In genomic region chr9:62980777-62981202, GRCm38 (mm10) we compare ENCODE assay signal across 8 mouse cellular contexts. TPM values are rescaled to one million over a fixed set of nuclear protein-coding genes. Genes with fewer than 3 reads are reported as not detected.
DNase-seq lines count a peak whose midpoint lies in the region; ATAC-seq and TF ChIP-seq lines count a peak whose summit lies in the region.

No protein-coding gene starts in this region.

- peak overlapping the region; percentile 98 for H3K27ac ChIP-seq in embryonic facial prominence, embryonic 13.5 days
- peak overlapping the region; percentile 62; the same call in 1 of the 2 replicates for H3K27ac ChIP-seq in kidney, adult 2 months (ENCODE audit: insufficient read depth, low read depth, low read length)
- peak overlapping the region; percentile 97 for H3K27ac ChIP-seq in limb, embryonic 12.5 days
- peak overlapping the region; percentile 97 for H3K27ac ChIP-seq in midbrain, embryonic 15.5 days
- H3K27ac ChIP-seq in spleen, adult 2 months (ENCODE audit: insufficient read depth, low read length) = peak overlapping the region; percentile 96

- TF ChIP-seq CTCF in kidney, adult 2 months (conservative IDR thresholded peaks at IDR 0.05; ENCODE audit: insufficient read depth, insufficient read length, low read depth, low read length) = no peak
- no peak for TF ChIP-seq CTCF in spleen, adult 2 months (IDR thresholded peaks at IDR 0.05; ENCODE audit: extremely low read depth, insufficient read depth, insufficient read length, insufficient replicate concordance)

- H3K9me3 ChIP-seq in embryonic facial prominence, embryonic 13.5 days = no peaks in the 10 kb centered on the region
- H3K9me3 ChIP-seq in limb, embryonic 12.5 days = no peaks in the 10 kb centered on the region
- no peaks in the 10 kb centered on the region for H3K9me3 ChIP-seq in midbrain, embryonic 15.5 days

- peak overlapping the region; percentile 95 for H3K9ac ChIP-seq in embryonic facial prominence, embryonic 13.5 days
- H3K9ac ChIP-seq in limb, embryonic 12.5 days (replicated peaks) = peak overlapping the region; percentile 91
- H3K9ac ChIP-seq in midbrain, embryonic 15.5 days = peak overlapping the region; percentile 79

- H3K4me1 ChIP-seq in embryonic facial prominence, embryonic 13.5 days = peaks cover 6% of the 10 kb centered on the region
- peaks cover 6% of the 10 kb centered on the region; the same call in 1 of the 2 replicates for H3K4me1 ChIP-seq in kidney, adult 2 months (ENCODE audit: control insufficient read depth, insufficient read depth, low read length)
- H3K4me1 ChIP-seq in limb, embryonic 12.5 days (replicated peaks) = peaks cover 14% of the 10 kb centered on the region
- H3K4me1 ChIP-seq in midbrain, embryonic 15.5 days = peaks cover 20% of the 10 kb centered on the region
- H3K4me1 ChIP-seq in spleen, adult 2 months (ENCODE audit: control insufficient read depth, insufficient read depth, insufficient read length) = peaks cover 8% of the 10 kb centered on the region; the same call in 1 of the 2 replicates

- no peaks in the 10 kb centered on the region for H3K36me3 ChIP-seq in embryonic facial prominence, embryonic 13.5 days
- no peaks in the 10 kb centered on the region for H3K36me3 ChIP-seq in kidney, adult 2 months (ENCODE audit: control insufficient read depth, insufficient read depth, low read length)
- no peaks in the 10 kb centered on the region for H3K36me3 ChIP-seq in limb, embryonic 12.5 days
- H3K36me3 ChIP-seq in midbrain, embryonic 15.5 days (replicated peaks) = no peaks in the 10 kb centered on the region
- 0 out of 2 replicates have a peak, but pooled peaks cover 2% of the 10 kb centered on the region for H3K36me3 ChIP-seq in spleen, adult 2 months (ENCODE audit: control insufficient read depth, insufficient read depth, low read length)

- H3K27me3 ChIP-seq in embryonic facial prominence, embryonic 13.5 days = no peaks in the 10 kb centered on the region
- H3K27me3 ChIP-seq in kidney, adult 2 months (replicated peaks; ENCODE audit: control insufficient read depth, insufficient read depth, low read length) = no peaks in the 10 kb centered on the region
- H3K27me3 ChIP-seq in limb, embryonic 12.5 days = no peaks in the 10 kb centered on the region
- H3K27me3 ChIP-seq in midbrain, embryonic 15.5 days (replicated peaks) = no peaks in the 10 kb centered on the region
- H3K27me3 ChIP-seq in spleen, adult 2 months (ENCODE audit: control insufficient read depth, insufficient read depth, low read length) = no peaks in the 10 kb centered on the region

- DNase-seq in 3134 (ENCODE audit: extremely low read depth, insufficient read length, low spot score) = peak; percentile 95
- peak; percentile 99 for DNase-seq in adrenal gland, postnatal 36 days
- DNase-seq in heart, adult 18-20 months = peak; percentile 97 to 98
- DNase-seq in kidney, adult 2 months = peak; percentile 98
- DNase-seq in spleen, adult 2 months (ENCODE audit: low read depth in 1 of 2, low spot score in 2 of 2) = peak; percentile 90 to 98

- peak overlapping the region; percentile 95 for H3K4me3 ChIP-seq in embryonic facial prominence, embryonic 13.5 days
- H3K4me3 ChIP-seq in kidney, adult 2 months (ENCODE audit: insufficient read depth, low read depth, low read length) = peak overlapping the region; percentile 79
- H3K4me3 ChIP-seq in limb, embryonic 12.5 days (replicated peaks) = peak overlapping the region; percentile 92
- H3K4me3 ChIP-seq in midbrain, embryonic 15.5 days = peak overlapping the region; percentile 100
- H3K4me3 ChIP-seq in spleen, adult 2 months (ENCODE audit: extremely low read depth, insufficient read depth, insufficient read length) = peak overlapping the region; percentile 94

- peak overlapping the region; percentile 76 for H3K4me2 ChIP-seq in embryonic facial prominence, embryonic 13.5 days
- H3K4me2 ChIP-seq in limb, embryonic 12.5 days = peak overlapping the region; percentile 85
- H3K4me2 ChIP-seq in midbrain, embryonic 15.5 days = peak overlapping the region; percentile 85

- peak; percentile 92 for ATAC-seq in embryonic facial prominence, embryonic 13.5 days (ENCODE audit: insufficient number of reproducible peaks, insufficient read depth, low FRiP score, low TSS enrichment, low read depth)
- peak; percentile 87 for ATAC-seq in limb, embryonic 12.5 days (ENCODE audit: insufficient number of reproducible peaks, insufficient read depth, low FRiP score, low TSS enrichment, low read depth)
- peak; percentile 96 for ATAC-seq in midbrain, embryonic 15.5 days (replicated peaks)

- peak; percentile 74 for TF ChIP-seq POLR2A in kidney, adult 2 months (IDR thresholded peaks at IDR 0.05; ENCODE audit: low read depth, low read length)
- TF ChIP-seq POLR2A in spleen, adult 2 months (IDR thresholded peaks at IDR 0.05; ENCODE audit: low read depth, low read length) = peak; percentile 89

- WGBS in embryonic facial prominence, embryonic 13.5 days = under 1% methylated on average over 38 of the region's 38 CpGs
- 1% methylated on average over 38 of the region's 38 CpGs for WGBS in kidney, adult 2 months
- under 1% methylated on average over 38 of the region's 38 CpGs for WGBS in limb, embryonic 12.5 days
- under 1% methylated on average over 36 of the region's 38 CpGs for WGBS in midbrain, embryonic 15.5 days
- WGBS in spleen, adult 2 months = 1% methylated on average over 37 of the region's 38 CpGs

RNA-seq across cellular contexts. Expression of gene Pias1, which starts 6.9 kb away (rescaled TPM):
- total RNA-seq in adrenal gland, postnatal 36 days (2021) = 10 to 100 TPM; 32.2 to 33.7 TPM
- polyA plus RNA-seq in embryonic facial prominence, embryonic 13.5 days (2015; fragmentation: Nextera tagmentation; extraction: Ambion mirVana) = 56.5 and 59.2 TPM in 2 replicates
- total RNA-seq in heart, adult 18-20 months (2021) = 10 to 100 TPM; 19.5 to 25.6 TPM
- 24.8 and 26.7 TPM in 2 replicates for polyA plus RNA-seq in kidney, adult 2 months (2012; rRNA removed)
- 50.2 and 55.0 TPM in 2 replicates for polyA plus RNA-seq in limb, embryonic 12.5 days (2016; fragmentation: Nextera tagmentation; extraction: Ambion mirVana)
- 60.6 and 66.2 TPM in 2 replicates for polyA plus RNA-seq in midbrain, embryonic 15.5 days (2015; fragmentation: Nextera tagmentation; extraction: Ambion mirVana)
- 17.6 and 23.3 TPM in 2 replicates for polyA plus RNA-seq in spleen, adult 2 months (2012; rRNA removed)

Comparison
In these comparisons a context has a peak if more than half of its experiments do, and no peak if none do; other contexts are left out.
1. Peak in every context shown above with its lines: DNase-seq, ATAC-seq, H3K4me3 ChIP-seq and H3K27ac ChIP-seq.